Mouse (Mus musculus) heart, embryonic 14.5 days (tissue): ENCODE measurements around the gene Nrxn3. TPM values are rescaled to one million over a fixed set of nuclear protein-coding genes. Genes with fewer than 3 reads are reported as not detected.

ENCODE experiments used
- ATAC-seq: fragments of 200-750 bp; cut with Nextera tagmentation; 2 replicates; pipeline ENCODE4 v1.8.0; 2017; ENCODE audit warnings: low read depth, moderate TSS enrichment; ENCODE audit not compliant: insufficient number of reproducible peaks, insufficient read depth, low FRiP score
- H3K27ac ChIP-seq, 2 experiments: fragments of 200-500 bp in 1 of 2; fragments of 300-500 bp in 1 of 2; sonication (generic) in 1 of 2; replicated peaks in 1 of 2; 2 replicates each; pipeline ENCODE4 v1.5.1; 2012 to 2014; ENCODE audit warnings: low read depth in 2 of 2, low read length in 2 of 2, control low read depth in 1 of 2, mild to moderate bottlenecking in 1 of 2, mixed read lengths in 1 of 2; ENCODE audit not compliant: control insufficient read depth in 1 of 2, insufficient read depth in 1 of 2
- H3K27me3 ChIP-seq: fragments of 300-500 bp; sonication (generic); 2 replicates; pipeline ENCODE4 v1.6.1; 2014; ENCODE audit warnings: mild to moderate bottlenecking, low read length, control low read depth; ENCODE audit not compliant: control insufficient read depth, insufficient read depth
- H3K36me3 ChIP-seq: fragments of 300-500 bp; sonication (generic); 2 replicates; pipeline ENCODE4 v1.6.1; 2014; ENCODE audit warnings: mild to moderate bottlenecking, control low read depth, low read length, mixed read lengths; ENCODE audit not compliant: control insufficient read depth, insufficient read depth
- H3K4me1 ChIP-seq, 2 experiments: fragments of 200-500 bp in 1 of 2; fragments of 300-500 bp in 1 of 2; sonication (generic) in 1 of 2; 2 replicates each; pipeline ENCODE4 v1.6.1; 2012 to 2014; ENCODE audit warnings: low read length in 2 of 2, control low read depth in 1 of 2, mixed read lengths in 1 of 2; ENCODE audit not compliant: control insufficient read depth in 2 of 2, insufficient read depth in 2 of 2
- H3K4me2 ChIP-seq: fragments of 300-500 bp; sonication (generic); 2 replicates; pipeline ENCODE4 v1.6.1; 2014; ENCODE audit warnings: mild to moderate bottlenecking, low read length
- H3K4me3 ChIP-seq, 2 experiments: fragments of 200-500 bp in 1 of 2; fragments of 300-500 bp in 1 of 2; sonication (generic) in 1 of 2; 2 replicates each; pipeline ENCODE4 v1.5.1; 2012 to 2014; ENCODE audit warnings: low read length in 2 of 2, mild to moderate bottlenecking in 2 of 2, control low read depth in 1 of 2, low read depth in 1 of 2, moderate library complexity in 1 of 2; ENCODE audit not compliant: control insufficient read depth in 1 of 2, insufficient read depth in 1 of 2
- H3K9ac ChIP-seq: fragments of 300-500 bp; sonication (generic); 2 replicates; pipeline ENCODE4 v1.6.1; 2014; ENCODE audit warnings: mild to moderate bottlenecking, low read length
- H3K9me3 ChIP-seq: fragments of 300-500 bp; sonication (generic); 2 replicates; pipeline ENCODE4 v1.6.1; 2016; ENCODE audit warnings: low read length, control low read depth; ENCODE audit not compliant: control insufficient read depth
- WGBS: fragments of 180-500 bp; shearing (Covaris S2); extraction: QIAGEN DNeasy Blood & Tissue Kit; methylation state at CpG from one replicate; pipeline ENCODE4 v1.1.7; 2014; 5-methylcytosine and 5-hydroxymethylcytosine counted together
- microRNA-seq: library from miRNA; unstranded; fragments of <30 nt; microRNA quantifications from one replicate; pipeline ENCODE4, GENCODE M21; 2016
- polyA plus RNA-seq: library from polyadenylated mRNA; unstranded; fragments of >200 nt; fragmentation: Nextera tagmentation; extraction: Ambion mirVana; gene quantifications from 2 replicates; pipeline ENCODE4 v1.2.1, GENCODE M21; 2014

Gene Nrxn3
- polyA plus RNA-seq, 1 experiment from 2014 or later: 1.7 TPM

- ATAC-seq: no peak
Observed at GRCm38 (mm10) chr12:90331806-90332205, 1609.1 kb downstream of the Nrxn3 start.

GRCm38 (mm10) chr12:90332459-90332858, 1609.8 kb downstream of the Nrxn3 start:
- Histone ChIP-seq H3K9ac (no peak overlapping the region), H3K4me1 (no peaks in the 10 kb centered on the region), H3K9me3 (no peaks in the 10 kb centered on the region), H3K4me3 (no peak overlapping the region), H3K36me3 (no peaks in the 10 kb centered on the region), H3K4me2 (no peak overlapping the region), H3K27me3 (no peaks in the 10 kb centered on the region), H3K27ac (no peak overlapping the region)
- 83% methylated on average over 3 of the region's 3 CpGs for WGBS
- no peak for ATAC-seq

More at GRCm38 (mm10) chr12:90331806-90332205, 1609.1 kb downstream of the Nrxn3 start:
- no peaks in the 10 kb centered on the region for H3K9me3 ChIP-seq
- H3K27me3 ChIP-seq: no peaks in the 10 kb centered on the region
- H3K27ac ChIP-seq: no peak overlapping the region
- H3K4me2 ChIP-seq: no peak overlapping the region
- WGBS: 87% methylated on average over 15 of the region's 15 CpGs
- no peak overlapping the region for H3K9ac ChIP-seq
- H3K36me3 ChIP-seq: no peaks in the 10 kb centered on the region
- no peaks in the 10 kb centered on the region for H3K4me1 ChIP-seq
- H3K4me3 ChIP-seq: no peak overlapping the region

- Histone ChIP-seq H3K4me3 (no peak overlapping the region), H3K27ac (no peak overlapping the region), H3K27me3 (no peaks in the 10 kb centered on the region), H3K36me3 (no peaks in the 10 kb centered on the region), H3K4me1 (no peaks in the 10 kb centered on the region), H3K4me2 (no peak overlapping the region), H3K9me3 (no peaks in the 10 kb centered on the region), H3K9ac (no peak overlapping the region)
- no peak for ATAC-seq
Observed at GRCm38 (mm10) chr12:90337496-90338228, 1615.0 kb downstream of the Nrxn3 start.

- Histone ChIP-seq H3K27me3 (no peaks in the 10 kb centered on the region), H3K36me3 (no peaks in the 10 kb centered on the region), H3K4me1 (no peaks in the 10 kb centered on the region), H3K9ac (no peak overlapping the region), H3K4me2 (no peak overlapping the region), H3K27ac (no peak overlapping the region), H3K4me3 (no peak overlapping the region), H3K9me3 (no peaks in the 10 kb centered on the region)
- no peak for ATAC-seq
- 80% methylated on average over 3 of the region's 3 CpGs for WGBS
Observed at GRCm38 (mm10) chr12:90338229-90338557, 1615.5 kb downstream of the Nrxn3 start.

Small RNAs within 50 kb of the gene (microRNA-seq; reads per million reads assigned to microRNA genes)
- gene Gm23989: not detected
- not detected for gene Gm27313
